Mouse (Mus musculus) testis, adult 2 months (tissue): ENCODE measurements around the gene Wscd1.

ENCODE experiments used
- CTCF ChIP-seq: fragments of 200-500 bp; IDR thresholded peaks from 2 replicates; pipeline ENCODE4 v1.5.1; 2012; ENCODE audit warnings: low read depth, mild to moderate bottlenecking, inconsistent platforms, low read length, moderate library complexity; ENCODE audit not compliant: control insufficient read depth, insufficient read depth, insufficient replicate concordance
- POLR2A ChIP-seq: fragments of 200-500 bp; IDR thresholded peaks from 2 replicates; pipeline ENCODE4 v1.6.1; 2012; ENCODE audit warnings: low read depth, mild to moderate bottlenecking, inconsistent platforms, low read length, moderate library complexity; ENCODE audit not compliant: control insufficient read depth

- no peak for TF ChIP-seq CTCF
- TF ChIP-seq POLR2A = no peak
Observed at GRCm38 (mm10) chr11:71752626-71753025, 2.9 kb downstream of the Wscd1 start.
